Mouse (Mus musculus): ENCODE data around the gene Fxyd1.

Gene Fxyd1

GRCm38 (mm10) chr7:31077885-31078445 lies 21.0 kb upstream of the Fxyd1 start:
- DNase-seq (ENCODE audit: extremely low spot score, low spot score): no peak

- DNase-seq (ENCODE audit: extremely low spot score, low spot score): no peak
Measured at GRCm38 (mm10) chr7:31077470-31077869, 20.5 kb upstream of the Fxyd1 start.

- no peak for DNase-seq (ENCODE audit: extremely low spot score, low spot score)
Measured at GRCm38 (mm10) chr7:31076492-31076891, 19.5 kb upstream of the Fxyd1 start, which contains the start of gene Fxyd3. TSS of gene Fxyd3 (minus strand) at chr7:31076704.

- no peak for DNase-seq (ENCODE audit: extremely low spot score, low spot score)
Measured at GRCm38 (mm10) chr7:31074713-31075069, 17.7 kb upstream of the Fxyd1 start.

- DNase-seq (ENCODE audit: extremely low spot score, low spot score): no peak
Measured at GRCm38 (mm10) chr7:31074061-31074712, 17.2 kb upstream of the Fxyd1 start.

- DNase-seq (ENCODE audit: extremely low spot score, low spot score): no peak
Measured at GRCm38 (mm10) chr7:31073546-31073945, 16.5 kb upstream of the Fxyd1 start.

- no peak for DNase-seq (ENCODE audit: extremely low spot score, low spot score)
Measured at GRCm38 (mm10) chr7:31072326-31072725, 15.3 kb upstream of the Fxyd1 start.

- no peak for DNase-seq (ENCODE audit: extremely low spot score, low spot score)
Measured at GRCm38 (mm10) chr7:31070324-31070723, 13.3 kb upstream of the Fxyd1 start.

GRCm38 (mm10) chr7:31069491-31069890 lies 12.5 kb upstream of the Fxyd1 start:
- DNase-seq (ENCODE audit: extremely low spot score, low spot score): no peak

GRCm38 (mm10) chr7:31067836-31068235 lies 10.8 kb upstream of the Fxyd1 start:
- DNase-seq (ENCODE audit: extremely low spot score, low spot score): no peak

- no peak for DNase-seq (ENCODE audit: extremely low spot score, low spot score)
Measured at GRCm38 (mm10) chr7:31063074-31063560, 6.1 kb upstream of the Fxyd1 start.

GRCm38 (mm10) chr7:31060621-31061010 lies 3.6 kb upstream of the Fxyd1 start:
- DNase-seq (ENCODE audit: extremely low spot score, low spot score): no peak

GRCm38 (mm10) chr7:31059919-31060620 lies 3.1 kb upstream of the Fxyd1 start:
- DNase-seq (ENCODE audit: extremely low spot score, low spot score): no peak

GRCm38 (mm10) chr7:31059108-31059507 lies 2.1 kb upstream of the Fxyd1 start, which contains the start of gene Lgi4:
TSS of gene Lgi4 (plus strand) at chr7:31059342.
- peak; percentile 89 for DNase-seq (ENCODE audit: extremely low spot score, low spot score)

- no peak for DNase-seq (ENCODE audit: extremely low spot score, low spot score)
Measured at GRCm38 (mm10) chr7:31058211-31058610, 1.2 kb upstream of the Fxyd1 start.

- DNase-seq (ENCODE audit: extremely low spot score, low spot score): no peak
Measured at GRCm38 (mm10) chr7:31057730-31058129, 731 bp upstream of the Fxyd1 start.

GRCm38 (mm10) chr7:31056448-31056847 lies 551 bp downstream of the Fxyd1 start:
- DNase-seq (ENCODE audit: extremely low spot score, low spot score): no peak

- no peak for DNase-seq (ENCODE audit: extremely low spot score, low spot score)
Measured at GRCm38 (mm10) chr7:31055883-31056282, 1.1 kb downstream of the Fxyd1 start.

GRCm38 (mm10) chr7:31055354-31055824 lies 1.6 kb downstream of the Fxyd1 start:
- DNase-seq (ENCODE audit: extremely low spot score, low spot score): peak; percentile 35

GRCm38 (mm10) chr7:31054661-31055320 lies 2.2 kb downstream of the Fxyd1 start:
- no peak for DNase-seq (ENCODE audit: extremely low spot score, low spot score)

GRCm38 (mm10) chr7:31053882-31054447 lies 3.0 kb downstream of the Fxyd1 start:
- DNase-seq (ENCODE audit: extremely low spot score, low spot score): no peak
